Mouse (Mus musculus): Measurements from ENCODE around the gene Pdk2. TPM values are rescaled to one million over a fixed set of nuclear protein-coding genes. Genes with fewer than 3 reads are reported as not detected.
A peak's percentile ranks its signal among the peaks of the same experiment; 100 is the strongest.

The Pdk2 gene
- polyA plus RNA-seq (2015; fragmentation: Nextera tagmentation; extraction: Ambion mirVana) = 24.1 and 27.5 TPM in 2 replicates

DNA sequence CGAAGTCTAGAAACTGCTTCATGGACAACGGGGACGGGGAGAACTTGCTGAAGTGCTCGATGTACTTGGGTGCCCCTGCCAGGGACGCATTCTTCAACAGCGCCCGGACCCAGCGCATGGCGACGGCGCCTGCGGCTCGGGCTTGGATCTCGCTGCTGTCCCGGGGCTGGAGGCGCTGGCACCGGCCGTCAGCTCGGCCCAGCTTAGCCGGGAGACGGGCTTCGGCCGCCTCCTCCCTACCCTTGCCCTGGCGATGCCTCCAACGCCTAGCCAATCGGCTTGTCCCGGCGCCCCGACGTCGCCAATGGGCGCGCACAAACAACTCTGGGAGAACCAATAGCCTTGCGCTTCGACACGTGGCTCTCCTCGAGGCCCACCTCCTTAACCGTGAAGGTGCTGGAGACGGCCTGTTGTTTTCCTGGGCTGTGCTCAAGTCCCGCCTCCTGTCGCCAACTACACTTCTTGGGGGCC is at the start of gene Pdk2:
TSS of gene Pdk2 (minus strand) at position 216 of the 471 bp plus-strand sequence.
- 0% methylated on average over 41 of the region's 41 CpGs for WGBS
- Histone ChIP-seq H3K27ac (ENCODE audit: low read length) (peak within 1 kb of the TSS; percentile 47), H3K27me3 (ENCODE audit: control insufficient read depth, insufficient read depth, low read depth, low read length) (no peaks in the 10 kb centered on the region), H3K36me3 (ENCODE audit: control insufficient read depth, insufficient read depth, low read length) (peaks cover 3% of the 10 kb centered on the region; the same call in 1 of the 2 replicates), H3K9ac (ENCODE audit: low read depth, low read length) (peak within 1 kb of the TSS; percentile 67), H3K9me3 (replicated peaks; ENCODE audit: control insufficient read depth, low read length, poor library complexity, severe bottlenecking) (no peaks in the 10 kb centered on the region), H3K4me2 (ENCODE audit: low read length) (peak within 1 kb of the TSS; percentile 75), H3K4me1 (ENCODE audit: control insufficient read depth, insufficient read depth, low read length) (peaks cover 14% of the 10 kb centered on the region), H3K4me3 (ENCODE audit: low read depth, low read length) (peak within 1 kb of the TSS; percentile 71)
- peak; percentile 97 for ATAC-seq

DNA sequence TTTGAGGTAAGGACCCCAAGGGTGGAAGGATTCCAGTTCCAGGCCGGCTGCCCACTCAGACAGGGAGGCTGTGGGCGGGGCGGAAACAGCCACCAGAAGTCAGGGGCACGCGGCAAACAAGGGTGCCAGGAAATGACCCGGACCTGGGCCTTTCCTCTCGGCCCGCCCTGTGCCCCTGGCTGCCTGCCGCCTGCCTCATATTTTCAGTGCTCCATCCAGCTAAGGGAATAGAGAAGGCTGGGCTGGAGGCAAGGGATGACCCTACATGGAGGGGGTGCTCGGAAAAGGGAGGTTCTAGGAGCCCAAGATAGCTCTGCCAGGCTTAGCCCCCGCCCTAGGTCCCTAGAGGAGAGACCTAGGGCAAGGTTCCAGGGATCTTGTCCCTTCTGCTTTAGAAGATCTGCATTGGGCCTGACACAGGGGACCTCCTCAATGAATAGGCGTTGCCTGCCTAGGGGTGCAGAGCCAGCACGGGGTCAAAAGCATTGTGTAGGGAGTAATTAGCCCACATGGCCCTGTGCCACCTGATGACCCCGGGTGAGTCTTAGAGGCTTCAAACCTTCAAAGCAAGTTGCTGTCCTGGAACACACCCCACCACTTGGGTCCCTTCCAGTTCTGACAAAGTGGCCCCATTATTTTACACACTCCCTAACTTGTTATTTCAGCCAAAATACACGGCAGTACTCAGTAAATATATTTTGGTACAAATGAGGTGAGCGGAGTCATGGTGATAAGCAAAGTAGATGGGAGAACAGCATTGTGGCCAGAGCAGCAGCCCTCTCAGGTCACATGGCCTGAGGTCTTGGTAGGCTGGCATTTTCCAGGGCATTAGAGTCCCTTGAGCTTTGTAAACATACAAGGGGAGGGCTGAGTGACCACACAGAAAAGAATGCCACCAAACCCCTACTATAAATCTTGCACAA is 48.0 kb upstream of the Pdk2 start:
- no peaks in the 10 kb centered on the region; the same call in 1 of the 2 replicates for H3K27me3 ChIP-seq (ENCODE audit: control insufficient read depth, insufficient read depth, low read depth, low read length)
- WGBS = 78% methylated on average over 16 of the region's 16 CpGs
- no peaks in the 10 kb centered on the region for H3K4me1 ChIP-seq (ENCODE audit: control insufficient read depth, insufficient read depth, low read length)
- no peak overlapping the region for H3K9ac ChIP-seq (ENCODE audit: low read depth, low read length)
- ATAC-seq = no peak
- H3K9me3 ChIP-seq (replicated peaks; ENCODE audit: control insufficient read depth, low read length, poor library complexity, severe bottlenecking) = no peaks in the 10 kb centered on the region
- H3K4me2 ChIP-seq (ENCODE audit: low read length) = no peak overlapping the region
- H3K36me3 ChIP-seq (ENCODE audit: control insufficient read depth, insufficient read depth, low read length) = no peaks in the 10 kb centered on the region
- no peak overlapping the region for H3K4me3 ChIP-seq (ENCODE audit: low read depth, low read length)
- no peak overlapping the region for H3K27ac ChIP-seq (ENCODE audit: low read length)

DNA sequence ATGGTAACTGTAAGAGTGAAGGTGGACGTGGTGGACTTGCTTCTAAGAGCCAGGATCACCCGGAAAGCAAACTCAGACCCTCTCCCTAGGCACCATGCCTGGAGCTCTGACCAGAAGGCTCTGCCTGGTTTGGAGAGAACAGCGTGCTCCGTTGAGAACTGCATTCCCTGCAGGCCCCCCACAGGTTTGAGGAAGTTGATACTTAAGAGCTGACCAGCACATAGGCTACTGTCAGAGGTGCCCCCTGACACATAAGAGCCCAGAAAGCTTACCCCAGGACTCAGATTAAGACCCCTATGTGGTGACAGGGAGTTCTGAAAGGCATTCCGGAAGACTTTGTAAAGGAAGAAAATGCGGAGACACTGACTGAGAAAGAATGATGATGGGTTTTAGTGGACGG is 47.1 kb upstream of the Pdk2 start:
- Histone ChIP-seq H3K9me3 (replicated peaks; ENCODE audit: control insufficient read depth, low read length, poor library complexity, severe bottlenecking) (no peaks in the 10 kb centered on the region), H3K9ac (ENCODE audit: low read depth, low read length) (no peak overlapping the region), H3K27me3 (ENCODE audit: control insufficient read depth, insufficient read depth, low read depth, low read length) (no peaks in the 10 kb centered on the region; the same call in 1 of the 2 replicates), H3K36me3 (ENCODE audit: control insufficient read depth, insufficient read depth, low read length) (no peaks in the 10 kb centered on the region), H3K4me2 (ENCODE audit: low read length) (no peak overlapping the region), H3K4me1 (ENCODE audit: control insufficient read depth, insufficient read depth, low read length) (no peaks in the 10 kb centered on the region), H3K27ac (ENCODE audit: low read length) (no peak overlapping the region), H3K4me3 (ENCODE audit: low read depth, low read length) (no peak overlapping the region)
- 58% methylated on average over 7 of the region's 7 CpGs for WGBS
- no peak for ATAC-seq

DNA sequence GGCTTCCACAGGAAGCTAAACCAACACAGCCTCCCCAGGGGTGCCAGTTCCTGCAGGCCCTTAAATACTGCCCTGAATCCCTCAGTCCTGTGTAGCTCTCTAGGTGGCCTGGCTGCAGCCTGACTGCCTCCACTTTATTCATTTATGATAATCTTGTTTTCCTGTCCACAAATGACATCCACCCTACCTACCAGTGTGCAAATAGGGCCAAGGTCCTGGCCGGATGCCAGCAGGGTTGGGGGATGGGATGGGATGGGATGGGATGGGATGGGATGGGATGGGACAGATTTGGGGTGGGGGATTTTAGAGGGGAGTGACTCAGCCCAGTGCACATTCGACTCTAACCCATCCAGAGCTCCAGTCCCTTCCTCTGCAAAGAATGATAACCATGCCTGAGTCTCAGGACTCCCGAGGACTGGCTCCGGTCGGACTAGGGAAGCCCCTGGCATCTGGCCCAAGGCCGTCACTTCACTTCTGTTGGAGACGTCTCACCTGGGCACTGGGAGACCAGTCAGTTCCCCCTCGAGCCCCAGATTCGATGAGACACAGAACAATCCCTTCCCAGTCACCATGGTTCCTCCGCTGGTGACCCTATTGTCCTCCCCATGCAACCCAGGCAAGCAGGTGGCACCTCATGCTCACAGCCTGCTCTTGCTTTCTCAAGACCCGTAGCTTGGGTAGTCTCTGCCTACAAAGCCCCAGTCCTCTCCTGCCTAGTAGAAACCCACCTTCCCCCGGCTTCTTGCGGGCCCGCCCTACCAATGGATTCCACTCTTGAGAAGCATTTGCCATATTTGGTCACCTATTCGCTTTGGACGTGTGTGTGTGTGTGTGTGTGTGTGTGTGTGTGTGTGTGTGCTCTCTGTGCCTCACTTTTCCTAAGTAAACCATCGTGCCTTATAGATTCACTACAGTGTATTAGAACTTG is 46.4 kb upstream of the Pdk2 start:
- Histone ChIP-seq H3K36me3 (ENCODE audit: control insufficient read depth, insufficient read depth, low read length) (no peaks in the 10 kb centered on the region), H3K4me2 (ENCODE audit: low read length) (no peak overlapping the region), H3K27ac (ENCODE audit: low read length) (no peak overlapping the region), H3K4me1 (ENCODE audit: control insufficient read depth, insufficient read depth, low read length) (no peaks in the 10 kb centered on the region), H3K4me3 (ENCODE audit: low read depth, low read length) (no peak overlapping the region), H3K9ac (ENCODE audit: low read depth, low read length) (no peak overlapping the region), H3K27me3 (ENCODE audit: control insufficient read depth, insufficient read depth, low read depth, low read length) (no peaks in the 10 kb centered on the region; the same call in 1 of the 2 replicates), H3K9me3 (replicated peaks; ENCODE audit: control insufficient read depth, low read length, poor library complexity, severe bottlenecking) (no peaks in the 10 kb centered on the region)
- 76% methylated on average over 17 of the region's 17 CpGs for WGBS
- no peak for ATAC-seq

DNA sequence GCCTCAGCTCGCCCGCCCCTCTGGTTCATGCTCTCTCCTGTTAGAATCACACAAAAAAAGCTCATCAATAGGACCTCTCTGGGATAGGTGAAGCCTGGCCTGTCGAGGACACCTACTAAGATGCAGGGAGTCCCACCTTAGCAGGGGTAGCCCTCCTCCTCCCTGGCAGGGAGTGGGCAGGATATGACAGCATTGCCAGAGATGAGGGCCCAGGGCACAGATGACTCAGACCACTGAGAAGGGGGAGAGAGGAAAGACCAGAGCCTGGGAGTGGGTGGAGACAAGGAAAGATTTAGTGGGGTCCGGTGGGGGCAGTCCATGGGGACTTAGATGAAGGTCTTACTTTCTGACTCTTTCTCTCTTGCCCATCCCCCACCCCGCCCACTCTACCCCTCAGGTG is 45.1 kb upstream of the Pdk2 start:
- Histone ChIP-seq H3K9me3 (replicated peaks; ENCODE audit: control insufficient read depth, low read length, poor library complexity, severe bottlenecking) (no peaks in the 10 kb centered on the region), H3K4me3 (ENCODE audit: low read depth, low read length) (no peak overlapping the region), H3K36me3 (ENCODE audit: control insufficient read depth, insufficient read depth, low read length) (no peaks in the 10 kb centered on the region), H3K27me3 (ENCODE audit: control insufficient read depth, insufficient read depth, low read depth, low read length) (no peaks in the 10 kb centered on the region; the same call in 1 of the 2 replicates), H3K4me1 (ENCODE audit: control insufficient read depth, insufficient read depth, low read length) (no peaks in the 10 kb centered on the region), H3K4me2 (ENCODE audit: low read length) (no peak overlapping the region), H3K27ac (ENCODE audit: low read length) (no peak overlapping the region), H3K9ac (ENCODE audit: low read depth, low read length) (no peak overlapping the region)
- ATAC-seq = no peak
- WGBS = 55% methylated on average over 5 of the region's 5 CpGs

DNA sequence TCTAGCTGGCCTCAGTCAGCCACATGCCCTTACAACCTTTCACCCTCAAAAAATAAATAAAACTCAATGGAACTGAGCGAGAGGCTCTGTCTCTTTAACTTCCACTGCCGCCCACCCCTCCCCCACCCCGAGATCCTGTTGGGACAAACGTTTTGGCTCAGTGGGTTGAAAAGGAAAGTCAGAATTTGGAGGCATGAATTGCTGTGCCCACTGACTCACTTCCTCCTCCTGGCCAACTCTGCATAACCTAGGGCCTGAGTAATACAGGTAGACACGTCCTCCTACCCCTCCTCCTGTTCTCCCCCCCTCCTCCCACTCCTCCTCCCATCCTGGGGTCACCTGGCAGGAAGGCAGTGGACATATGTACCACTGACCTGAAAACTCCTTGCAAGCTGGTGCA is 44.6 kb upstream of the Pdk2 start:
- Histone ChIP-seq H3K27me3 (ENCODE audit: control insufficient read depth, insufficient read depth, low read depth, low read length) (no peaks in the 10 kb centered on the region; the same call in 1 of the 2 replicates), H3K27ac (ENCODE audit: low read length) (no peak overlapping the region), H3K36me3 (ENCODE audit: control insufficient read depth, insufficient read depth, low read length) (no peaks in the 10 kb centered on the region), H3K9me3 (replicated peaks; ENCODE audit: control insufficient read depth, low read length, poor library complexity, severe bottlenecking) (no peaks in the 10 kb centered on the region), H3K9ac (ENCODE audit: low read depth, low read length) (no peak overlapping the region), H3K4me2 (ENCODE audit: low read length) (no peak overlapping the region), H3K4me3 (ENCODE audit: low read depth, low read length) (no peak overlapping the region), H3K4me1 (ENCODE audit: control insufficient read depth, insufficient read depth, low read length) (no peaks in the 10 kb centered on the region)
- no peak for ATAC-seq
- 14% methylated on average over 5 of the region's 5 CpGs for WGBS

DNA sequence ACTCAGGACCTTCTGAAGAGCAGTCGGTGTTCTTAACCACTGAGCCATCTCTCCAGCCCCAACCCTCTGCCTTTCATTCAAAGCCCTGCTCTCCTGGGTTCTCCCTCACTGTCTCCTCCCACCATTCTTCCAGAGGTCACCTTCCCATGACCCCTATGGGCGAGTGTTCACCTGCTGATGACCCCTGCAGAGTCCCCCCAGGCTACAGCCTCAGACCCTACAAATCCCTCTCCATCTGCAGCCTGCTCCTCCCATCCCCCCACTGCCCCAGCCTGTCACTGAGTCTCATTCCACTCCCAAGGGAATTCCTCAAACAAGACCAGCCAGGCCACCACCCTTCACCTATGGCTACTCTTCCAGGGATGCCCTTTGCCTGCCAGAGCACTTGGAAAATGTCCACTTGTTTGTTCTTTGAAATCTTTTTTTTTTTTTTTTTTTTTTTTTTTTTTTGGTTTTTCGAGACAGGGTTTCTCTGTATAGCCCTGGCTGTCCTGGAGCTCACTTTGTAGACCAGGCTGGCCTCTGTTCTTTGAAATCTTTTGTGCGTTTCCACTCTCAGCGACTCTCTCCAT is 43.7 kb upstream of the Pdk2 start:
- Histone ChIP-seq H3K36me3 (ENCODE audit: control insufficient read depth, insufficient read depth, low read length) (no peaks in the 10 kb centered on the region), H3K27me3 (ENCODE audit: control insufficient read depth, insufficient read depth, low read depth, low read length) (no peaks in the 10 kb centered on the region; the same call in 1 of the 2 replicates), H3K4me1 (ENCODE audit: control insufficient read depth, insufficient read depth, low read length) (no peaks in the 10 kb centered on the region), H3K4me2 (ENCODE audit: low read length) (no peak overlapping the region), H3K9me3 (replicated peaks; ENCODE audit: control insufficient read depth, low read length, poor library complexity, severe bottlenecking) (no peaks in the 10 kb centered on the region), H3K27ac (ENCODE audit: low read length) (no peak overlapping the region), H3K4me3 (ENCODE audit: low read depth, low read length) (no peak overlapping the region), H3K9ac (ENCODE audit: low read depth, low read length) (no peak overlapping the region)
- WGBS = 40% methylated on average over 5 of the region's 5 CpGs
- no peak for ATAC-seq

DNA sequence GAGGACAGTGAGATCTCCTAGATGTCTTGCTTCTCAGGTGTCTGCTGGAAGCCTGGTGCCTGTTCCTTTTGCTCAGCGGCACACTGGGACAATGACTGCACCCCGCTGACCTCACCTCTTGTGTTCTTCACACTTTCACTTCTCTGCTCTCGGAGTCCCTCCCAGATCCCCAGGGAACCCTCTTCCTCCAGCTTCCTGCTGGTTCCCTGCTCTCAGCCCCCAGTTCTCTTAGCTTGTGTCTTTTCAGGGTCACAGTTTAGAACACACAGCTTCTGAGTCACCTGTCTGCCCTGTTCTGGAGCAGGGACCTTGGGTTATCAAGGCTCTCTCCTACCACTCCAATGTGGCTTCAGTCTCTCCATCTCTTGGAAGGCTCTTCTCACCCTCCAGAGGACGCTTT is 43.0 kb upstream of the Pdk2 start:
- Histone ChIP-seq H3K9me3 (replicated peaks; ENCODE audit: control insufficient read depth, low read length, poor library complexity, severe bottlenecking) (no peaks in the 10 kb centered on the region), H3K4me3 (ENCODE audit: low read depth, low read length) (no peak overlapping the region), H3K9ac (ENCODE audit: low read depth, low read length) (no peak overlapping the region), H3K4me1 (ENCODE audit: control insufficient read depth, insufficient read depth, low read length) (no peaks in the 10 kb centered on the region), H3K27me3 (ENCODE audit: control insufficient read depth, insufficient read depth, low read depth, low read length) (no peaks in the 10 kb centered on the region; the same call in 1 of the 2 replicates), H3K27ac (ENCODE audit: low read length) (no peak overlapping the region), H3K36me3 (ENCODE audit: control insufficient read depth, insufficient read depth, low read length) (no peaks in the 10 kb centered on the region), H3K4me2 (ENCODE audit: low read length) (no peak overlapping the region)
- ATAC-seq = no peak
- 37% methylated on average over 4 of the region's 4 CpGs for WGBS
